Mouse (Mus musculus) embryonic facial prominence, embryonic 14.5 days (tissue): Measurements from ENCODE around the gene Gpr180. TPM values are rescaled to one million over a fixed set of nuclear protein-coding genes. Genes with fewer than 3 reads are reported as not detected.

ENCODE experiments used
- ATAC-seq: fragments of 200-750 bp; cut with Nextera tagmentation; 2 replicates; pipeline ENCODE4 v1.8.0; 2017; ENCODE audit warnings: low read depth, moderate number of reproducible peaks, moderate TSS enrichment
- DNase-seq: peaks from one replicate; pipeline ENCODE4 v3.0.0-alpha.2; 2015; ENCODE audit warnings: low spot score
- H3K27ac ChIP-seq: fragments of 300-500 bp; sonication (generic); replicated peaks from 2 replicates; pipeline ENCODE4 v1.5.1; 2014; ENCODE audit warnings: low read depth, mild to moderate bottlenecking, low read length, moderate library complexity
- H3K27me3 ChIP-seq: fragments of 300-500 bp; sonication (generic); replicated peaks from 2 replicates; pipeline ENCODE4 v1.6.1; 2014; ENCODE audit warnings: low read length; ENCODE audit not compliant: control insufficient read depth, insufficient read depth
- H3K36me3 ChIP-seq: fragments of 300-500 bp; sonication (generic); 2 replicates; pipeline ENCODE4 v1.6.1; 2014; ENCODE audit warnings: low read length, mixed read lengths; ENCODE audit not compliant: control insufficient read depth, insufficient read depth
- H3K4me1 ChIP-seq: fragments of 300-500 bp; sonication (generic); 2 replicates; pipeline ENCODE4 v1.6.1; 2014; ENCODE audit warnings: antibody characterized with exemption, low read length; ENCODE audit not compliant: control insufficient read depth, insufficient read depth
- H3K4me2 ChIP-seq: fragments of 300-500 bp; sonication (generic); 2 replicates; pipeline ENCODE4 v1.6.1; 2014; ENCODE audit warnings: low read depth, mild to moderate bottlenecking, low read length, moderate library complexity, mixed read lengths
- H3K4me3 ChIP-seq: fragments of 300-500 bp; sonication (generic); 2 replicates; pipeline ENCODE4 v1.5.1; 2014; ENCODE audit warnings: low read depth, mild to moderate bottlenecking, low read length
- H3K9ac ChIP-seq: fragments of 300-500 bp; sonication (generic); 2 replicates; pipeline ENCODE4 v1.6.1; 2014; ENCODE audit warnings: low read depth, mild to moderate bottlenecking, low read length, moderate library complexity, mixed read lengths
- H3K9me3 ChIP-seq: fragments of 300-500 bp; sonication (generic); 2 replicates; pipeline ENCODE4 v1.6.1; 2016; ENCODE audit warnings: low read length; ENCODE audit not compliant: control insufficient read depth
- WGBS: fragments of 180-500 bp; shearing (Covaris S2); extraction: QIAGEN DNeasy Blood & Tissue Kit; methylation state at CpG from one replicate; pipeline ENCODE4 v1.1.7; 2014; 5-methylcytosine and 5-hydroxymethylcytosine counted together
- polyA plus RNA-seq: library from polyadenylated mRNA; unstranded; fragments of >200 nt; fragmentation: Nextera tagmentation; extraction: Ambion mirVana; gene quantifications from 2 replicates; pipeline ENCODE4 v1.2.1, GENCODE M21; 2014

Gene Gpr180
- polyA plus RNA-seq, 1 experiment from 2014 or later: 91.1 TPM

DNA sequence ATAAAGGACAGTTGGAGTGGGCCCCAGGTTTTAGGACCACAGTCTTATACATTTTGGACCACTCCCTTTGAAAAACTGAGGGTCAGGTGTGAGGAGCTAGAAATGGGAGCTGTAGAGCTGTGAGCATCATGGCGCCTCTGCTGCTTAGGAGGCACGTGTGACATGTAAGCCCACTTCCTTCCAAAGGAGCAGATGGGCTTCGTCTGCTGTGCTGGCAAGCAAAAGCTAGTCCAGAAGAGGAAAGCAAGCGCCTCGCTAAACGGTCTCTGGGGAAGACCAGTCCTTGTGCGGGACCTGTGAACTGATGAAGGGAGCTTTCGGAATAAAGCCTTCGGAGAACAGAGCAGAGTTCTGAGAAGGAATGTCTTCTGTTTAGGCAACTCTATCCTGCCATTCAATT is 54.5 kb downstream of the Gpr180 start:
- DNase-seq (no peak), ATAC-seq (no peak)
- no peak overlapping the region for H3K9ac ChIP-seq
- no peaks in the 10 kb centered on the region for H3K4me1 ChIP-seq
- H3K36me3 ChIP-seq: no peaks in the 10 kb centered on the region
- peaks cover 30% of the 10 kb centered on the region for H3K27me3 ChIP-seq
- H3K9me3 ChIP-seq: no peaks in the 10 kb centered on the region
- WGBS: 76% methylated on average over 9 of the region's 9 CpGs
- H3K27ac ChIP-seq: no peak overlapping the region
- no peak overlapping the region for H3K4me3 ChIP-seq
- no peak overlapping the region for H3K4me2 ChIP-seq

DNA sequence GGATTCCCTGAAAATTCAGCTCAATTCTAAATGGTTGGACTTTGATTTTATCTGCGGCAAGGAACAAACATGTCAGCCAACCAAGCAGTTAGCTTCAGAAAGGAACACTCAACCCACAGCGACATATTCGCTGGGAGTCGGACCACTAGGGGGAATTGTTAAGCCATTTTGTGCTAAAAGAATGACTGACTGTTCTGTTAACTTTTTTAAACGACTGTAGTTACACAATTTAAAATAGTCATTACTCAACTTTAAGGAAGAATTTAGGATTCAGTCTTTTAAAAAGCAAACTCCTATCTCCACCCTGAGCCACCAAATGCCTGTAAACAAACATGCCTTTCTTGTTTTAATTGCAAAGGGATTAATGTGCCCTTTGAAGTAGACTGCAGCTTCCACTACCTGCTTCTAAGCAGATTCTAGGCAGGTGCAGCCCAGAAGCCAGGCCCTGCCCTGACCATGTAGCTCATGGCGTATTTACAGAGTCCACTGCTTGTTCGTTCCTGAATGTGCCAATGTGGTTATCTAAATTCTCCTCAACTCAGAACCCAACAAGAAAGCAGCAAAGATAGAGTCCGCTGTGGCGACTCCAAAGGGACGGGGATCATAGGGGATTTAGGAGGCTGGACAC is 56.2 kb downstream of the Gpr180 start:
- 43% methylated on average over 10 of the region's 10 CpGs for WGBS
- no peaks in the 10 kb centered on the region for H3K4me1 ChIP-seq
- no peaks in the 10 kb centered on the region for H3K9me3 ChIP-seq
- no peak overlapping the region for H3K4me3 ChIP-seq
- ATAC-seq (no peak), DNase-seq (no peak)
- H3K9ac ChIP-seq: no peak overlapping the region
- no peak overlapping the region for H3K4me2 ChIP-seq
- H3K27me3 ChIP-seq: peaks cover 30% of the 10 kb centered on the region
- no peak overlapping the region for H3K27ac ChIP-seq
- no peaks in the 10 kb centered on the region for H3K36me3 ChIP-seq

- no peaks in the 10 kb centered on the region for H3K4me1 ChIP-seq
- WGBS: 40% methylated on average over 10 of the region's 10 CpGs
- ATAC-seq: no peak
- H3K27ac ChIP-seq: no peak overlapping the region
- H3K9ac ChIP-seq: no peak overlapping the region
- H3K4me3 ChIP-seq: no peak overlapping the region
- no peaks in the 10 kb centered on the region for H3K9me3 ChIP-seq
- no peak overlapping the region for H3K4me2 ChIP-seq
- H3K27me3 ChIP-seq: peaks cover 30% of the 10 kb centered on the region
- no peaks in the 10 kb centered on the region for H3K36me3 ChIP-seq
- DNase-seq: no peak
Observed at GRCm38 (mm10) chr14:118193663-118194062, 56.7 kb downstream of the Gpr180 start.

DNA sequence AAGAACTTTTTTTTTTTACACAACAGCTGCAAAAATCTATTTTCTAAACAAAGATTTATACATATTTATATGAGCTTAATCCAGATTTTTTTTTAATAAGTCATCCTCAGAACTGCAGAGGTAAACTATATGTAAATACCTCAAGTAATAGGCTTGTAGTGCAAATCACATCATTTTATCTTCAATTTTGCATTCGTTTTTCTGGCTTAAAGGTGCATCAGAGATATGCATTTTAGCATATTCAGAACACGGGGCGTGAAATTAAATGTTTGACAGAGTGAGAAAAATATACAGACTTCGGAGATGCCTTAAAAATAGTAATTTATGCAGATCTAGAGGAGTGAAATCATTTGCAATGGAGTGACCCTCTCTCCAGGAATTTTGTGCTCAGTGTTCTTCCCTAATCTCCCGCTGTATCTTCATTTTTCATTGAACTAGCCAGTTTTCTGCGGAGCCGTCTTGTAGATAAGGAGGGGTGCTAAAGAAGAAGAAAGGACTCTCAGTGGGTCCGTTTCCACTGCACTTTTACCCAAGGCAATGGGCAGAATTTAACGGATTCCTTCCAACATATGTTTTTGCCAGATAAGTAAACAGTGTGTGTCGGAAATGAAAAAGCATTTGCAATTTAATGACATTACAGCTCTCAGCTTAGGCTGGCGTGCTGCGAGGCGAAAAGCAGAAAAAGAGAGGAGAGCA is 57.4 kb downstream of the Gpr180 start:
- Histone ChIP-seq H3K36me3 (no peaks in the 10 kb centered on the region), H3K4me2 (no peak overlapping the region), H3K4me1 (no peaks in the 10 kb centered on the region), H3K9me3 (no peaks in the 10 kb centered on the region), H3K27me3 (peaks cover 30% of the 10 kb centered on the region), H3K4me3 (no peak overlapping the region), H3K9ac (no peak overlapping the region), H3K27ac (no peak overlapping the region)
- DNase-seq (no peak), ATAC-seq (no peak)
- WGBS: 58% methylated on average over 13 of the region's 13 CpGs

GRCm38 (mm10) chr14:118197063-118197462 is 60.1 kb downstream of the Gpr180 start:
- H3K4me2 ChIP-seq: no peak overlapping the region
- H3K4me1 ChIP-seq: no peaks in the 10 kb centered on the region
- H3K4me3 ChIP-seq: no peak overlapping the region
- no peak for DNase-seq
- 77% methylated on average over 12 of the region's 12 CpGs for WGBS
- no peaks in the 10 kb centered on the region for H3K9me3 ChIP-seq
- H3K27me3 ChIP-seq: peaks cover 30% of the 10 kb centered on the region
- no peaks in the 10 kb centered on the region for H3K36me3 ChIP-seq
- H3K9ac ChIP-seq: no peak overlapping the region
- no peak overlapping the region for H3K27ac ChIP-seq
- ATAC-seq: no peak

- Histone ChIP-seq H3K36me3 (no peaks in the 10 kb centered on the region), H3K9ac (no peak overlapping the region), H3K4me1 (no peaks in the 10 kb centered on the region), H3K4me3 (no peak overlapping the region), H3K4me2 (no peak overlapping the region), H3K27ac (no peak overlapping the region), H3K9me3 (0 out of 2 replicates have a peak, but pooled peaks cover 4% of the 10 kb centered on the region), H3K27me3 (peaks cover 2% of the 10 kb centered on the region)
- WGBS: 92% methylated on average over 3 of the region's 3 CpGs
- no peak for DNase-seq
- no peak for ATAC-seq
Observed at GRCm38 (mm10) chr14:118200731-118201130, 63.8 kb downstream of the Gpr180 start.

- Histone ChIP-seq H3K4me2 (no peak overlapping the region), H3K36me3 (no peaks in the 10 kb centered on the region), H3K9ac (no peak overlapping the region), H3K27ac (no peak overlapping the region), H3K27me3 (no peaks in the 10 kb centered on the region), H3K4me1 (no peaks in the 10 kb centered on the region), H3K9me3 (0 out of 2 replicates have a peak, but pooled peaks cover 4% of the 10 kb centered on the region), H3K4me3 (no peak overlapping the region)
- no peak for ATAC-seq
- WGBS: 81% methylated on average over 5 of the region's 5 CpGs
- no peak for DNase-seq
Observed at GRCm38 (mm10) chr14:118202006-118202405, 65.0 kb downstream of the Gpr180 start.

DNA sequence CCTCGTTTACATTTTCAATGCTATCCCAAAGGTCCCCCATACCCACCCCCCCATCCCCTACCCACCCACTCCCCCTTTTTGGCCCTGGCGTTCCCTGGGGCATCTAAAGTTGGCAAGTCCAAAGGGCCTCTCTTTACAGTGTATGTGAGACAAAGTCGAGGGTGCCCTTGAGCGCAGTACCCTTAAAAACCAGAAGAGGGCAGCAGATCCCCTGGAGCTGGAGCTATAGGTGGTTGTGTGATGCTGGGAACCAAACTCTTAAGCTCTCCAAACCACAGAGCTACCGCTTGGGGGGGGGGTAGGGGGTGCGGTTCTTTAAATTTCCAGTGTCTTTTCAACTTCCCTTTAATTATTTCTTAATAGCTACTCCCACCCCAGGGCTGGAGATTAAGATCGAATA is 66.1 kb downstream of the Gpr180 start:
- Histone ChIP-seq H3K27me3 (no peaks in the 10 kb centered on the region), H3K27ac (no peak overlapping the region), H3K9me3 (0 out of 2 replicates have a peak, but pooled peaks cover 6% of the 10 kb centered on the region), H3K4me1 (no peaks in the 10 kb centered on the region), H3K4me2 (no peak overlapping the region), H3K36me3 (no peaks in the 10 kb centered on the region), H3K4me3 (no peak overlapping the region), H3K9ac (no peak overlapping the region)
- no peak for DNase-seq
- WGBS: 76% methylated on average over 7 of the region's 7 CpGs
- no peak for ATAC-seq

DNA sequence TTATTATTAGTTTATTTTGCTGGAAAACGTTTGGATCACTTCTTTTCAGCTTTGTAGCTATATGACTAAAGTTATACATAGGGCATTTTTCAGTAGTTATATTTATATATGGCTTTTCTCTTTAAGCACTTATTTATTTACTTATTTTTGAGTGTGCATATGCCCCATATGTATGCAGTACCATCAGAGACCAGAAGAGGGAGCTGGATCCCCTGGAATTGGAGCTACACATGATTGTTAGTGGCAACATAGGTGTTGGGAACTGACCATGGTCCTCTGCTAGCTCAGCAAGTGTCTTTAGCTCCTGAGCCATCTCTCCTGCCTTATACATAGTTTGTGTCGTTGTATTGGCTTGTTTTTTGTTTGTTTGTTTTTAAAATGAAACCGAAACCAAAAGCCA is 70.4 kb downstream of the Gpr180 start:
- ATAC-seq: no peak
- no peak for DNase-seq
- 84% methylated on average over 3 of the region's 3 CpGs for WGBS

More for the DNA sequence above, 70.4 kb downstream of the Gpr180 start:
- Histone ChIP-seq H3K4me2 (no peak overlapping the region), H3K9me3 (0 out of 2 replicates have a peak, but pooled peaks cover 6% of the 10 kb centered on the region), H3K27ac (no peak overlapping the region), H3K36me3 (no peaks in the 10 kb centered on the region), H3K27me3 (no peaks in the 10 kb centered on the region), H3K4me1 (no peaks in the 10 kb centered on the region), H3K4me3 (no peak overlapping the region), H3K9ac (no peak overlapping the region)
